Mouse (Mus musculus) frontal cortex, adult 2 months (tissue): Measurements from ENCODE around the gene Dhx36. TPM values are rescaled to one million over a fixed set of nuclear protein-coding genes. Genes with fewer than 3 reads are reported as not detected.

Experiments
- DNase-seq, 2 experiments: peaks; one replicate each; pipeline ENCODE4 v3.0.0; 2022; ENCODE audit warnings: low spot score in 1 of 2; ENCODE audit errors: extremely low spot score in 1 of 2
- polyA plus RNA-seq: library from polyadenylated mRNA; depleted of rRNA; stranded (reverse); fragments of >200 nt; gene quantifications from 2 replicates; pipeline ENCODE4 v1.2.3, GENCODE M21; 2012; rRNA removed

Dhx36 gene
- polyA plus RNA-seq, result 40.7 and 42.1 TPM in 2 replicates

DNA sequence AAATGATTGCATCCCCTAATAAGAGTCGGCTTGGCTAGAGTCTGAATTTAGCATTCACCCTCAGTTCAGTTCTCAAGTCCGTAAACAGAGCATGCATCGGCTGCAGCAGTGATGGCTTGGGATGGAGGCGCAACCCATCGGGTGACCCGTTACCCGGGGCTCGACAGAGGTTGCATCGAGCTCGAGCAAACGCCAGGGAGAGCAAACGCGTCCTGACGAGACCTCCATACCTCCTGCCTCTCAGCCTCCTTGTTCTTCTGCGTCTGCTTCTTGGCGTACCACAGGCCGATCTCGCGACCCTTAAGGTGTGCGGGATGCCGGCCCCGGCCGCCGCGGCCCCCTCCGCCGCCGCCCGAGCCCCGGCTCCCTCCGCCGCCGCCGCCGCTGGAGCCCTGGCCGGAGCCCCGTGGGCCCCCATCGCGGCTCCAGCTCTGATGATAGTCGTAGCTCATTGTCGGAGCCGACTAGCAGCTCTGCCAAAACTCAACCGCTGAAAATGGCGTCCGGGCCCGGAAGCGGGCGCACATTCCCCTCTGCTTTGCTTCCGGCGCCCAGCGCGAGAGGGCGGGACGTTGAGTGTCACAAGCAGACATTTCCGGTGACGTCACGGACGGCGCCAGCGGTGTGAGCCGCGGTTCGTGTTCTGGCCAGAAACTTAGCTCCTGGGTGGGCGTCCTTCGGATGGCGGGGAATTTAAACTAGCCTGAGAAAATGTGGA lies at the start of gene Dhx36:
Gene Dhx36, minus strand, starts transcription at position 517 of the 718 bp plus-strand sequence.
- peak; percentile 96 to 99 for DNase-seq

DNA sequence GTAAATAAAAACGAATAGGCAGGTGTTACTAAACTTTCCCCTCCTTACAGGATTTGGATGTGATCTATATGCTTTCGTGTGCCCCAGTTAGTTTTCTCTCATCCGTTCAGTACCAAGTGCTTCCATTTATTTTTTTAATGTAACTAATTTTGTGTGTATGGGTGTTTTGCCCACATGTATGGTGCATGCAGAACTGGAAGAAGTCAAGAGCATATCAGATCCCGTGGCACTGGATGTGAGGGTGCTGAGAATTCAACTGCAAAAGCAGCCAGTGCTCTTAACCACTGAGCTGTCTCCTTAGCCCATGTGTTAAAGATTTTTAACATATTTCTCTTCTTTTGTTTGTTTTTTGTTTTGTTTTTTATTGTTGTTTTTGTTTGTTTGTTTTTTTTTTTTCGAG lies 20.8 kb upstream of the Dhx36 start:
- DNase-seq, result no peak

DNA sequence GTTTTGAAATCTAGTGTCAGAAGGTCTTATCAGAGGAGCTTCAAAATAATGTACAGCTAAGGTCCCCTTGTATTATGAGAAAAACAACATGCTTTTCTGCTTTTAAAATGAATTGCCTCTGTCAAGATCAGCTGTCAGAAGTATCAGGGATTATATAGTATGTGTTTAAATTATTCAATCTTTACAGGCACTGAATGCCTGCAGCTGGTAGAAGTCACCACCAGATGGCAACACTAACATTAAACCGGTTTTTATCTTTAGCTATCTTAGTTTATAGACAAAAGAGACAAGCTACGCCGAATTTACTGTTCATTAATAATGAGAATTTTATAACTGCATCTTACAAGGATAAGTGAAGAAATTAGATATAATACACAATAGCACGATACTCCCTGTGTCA lies 20.4 kb upstream of the Dhx36 start:
- peak in 1 of 2 experiments; percentile 76 for DNase-seq

DNA sequence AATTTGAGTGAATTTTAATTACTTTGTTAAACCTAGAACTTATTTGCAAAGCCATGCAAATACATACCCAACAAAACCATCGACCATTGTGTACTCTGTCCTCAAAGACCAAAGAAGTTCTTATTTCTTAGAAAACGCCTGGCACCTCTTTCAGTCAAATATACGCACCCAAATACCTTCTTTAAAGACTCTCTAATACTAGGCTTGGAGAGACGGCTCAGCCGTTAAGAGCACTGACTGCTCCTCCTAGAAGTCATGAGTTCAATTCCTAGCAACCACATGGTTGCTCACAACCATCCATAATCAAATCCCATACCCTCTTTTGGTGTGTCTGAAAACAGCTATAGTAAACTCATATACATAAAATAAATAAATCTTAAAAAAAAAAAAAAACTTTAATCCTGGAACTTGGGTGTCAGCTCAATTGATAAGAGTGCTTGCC lies 423 bp upstream of the Dhx36 start:
- DNase-seq, result no peak

DNA sequence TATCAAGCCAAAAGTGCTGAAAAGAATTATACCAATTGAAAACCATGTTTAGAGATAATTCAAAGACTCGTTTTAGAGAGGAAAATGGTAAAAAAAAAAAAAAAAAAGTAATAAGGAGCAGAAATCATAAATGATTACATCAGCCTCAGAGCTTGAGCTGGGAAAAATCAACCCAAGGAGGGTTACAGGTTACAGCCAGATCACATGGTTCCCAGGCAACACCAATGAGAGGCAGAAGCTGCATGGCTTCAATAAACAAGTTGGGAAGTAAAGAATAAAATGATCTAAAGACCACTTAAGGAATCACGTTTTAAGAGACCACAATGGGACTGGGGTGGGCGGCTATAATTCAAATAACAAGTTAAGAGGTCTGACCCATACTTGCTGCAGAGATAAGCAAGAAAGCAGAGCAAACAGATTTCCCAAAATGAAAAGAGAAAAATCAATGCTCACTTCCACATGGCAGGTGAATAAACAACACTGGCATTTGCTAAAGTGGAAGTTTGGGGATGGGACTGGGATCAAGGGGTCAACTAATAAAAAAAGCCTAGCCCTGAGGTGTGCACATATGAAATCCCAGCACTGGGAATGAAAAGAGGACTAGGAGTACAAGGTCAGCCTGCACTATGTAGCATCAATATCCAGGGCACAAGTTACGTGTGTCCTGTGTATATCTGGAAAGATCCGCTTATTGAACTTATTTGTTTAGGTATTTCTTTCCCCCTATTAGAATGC lies 1.5 kb downstream of the Dhx36 start:
- no peak for DNase-seq

DNA sequence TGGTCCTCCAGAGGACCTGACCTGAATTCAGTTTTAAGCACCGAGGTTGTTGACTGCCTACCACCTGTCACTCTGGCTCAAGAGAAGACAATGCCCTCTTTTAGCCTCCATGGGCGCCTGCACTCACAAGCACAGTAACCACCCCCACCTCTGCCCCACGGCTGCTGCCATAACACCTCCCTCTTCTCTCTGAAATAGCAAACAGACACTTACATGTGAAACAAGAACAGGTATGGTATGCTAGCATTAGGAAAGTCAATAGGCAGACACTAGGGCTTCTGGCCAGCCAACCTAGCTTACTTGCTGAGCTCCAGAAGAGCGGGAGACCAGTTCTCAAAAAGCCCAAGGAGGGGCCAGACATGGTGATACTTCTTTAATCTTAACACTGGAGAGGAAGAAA lies 7.5 kb downstream of the Dhx36 start:
- DNase-seq, result no peak

DNA sequence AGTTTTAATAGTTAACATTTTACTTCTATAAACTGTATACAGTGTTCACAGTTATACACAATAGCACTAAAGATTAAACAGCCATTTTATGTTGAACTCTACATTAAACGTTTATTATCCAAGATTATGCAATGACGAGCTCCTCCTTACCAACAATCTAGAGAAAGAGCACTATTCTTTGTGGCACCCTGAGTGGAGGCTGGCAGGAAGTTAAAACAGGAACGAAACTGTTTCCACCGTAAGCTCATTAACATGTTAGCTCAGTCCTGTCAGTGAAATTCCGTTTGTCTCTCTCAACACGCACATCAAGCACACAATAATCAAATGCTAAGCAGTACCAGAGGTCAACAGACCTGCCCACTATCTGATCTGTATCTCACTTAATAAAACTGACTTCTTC lies 14.2 kb downstream of the Dhx36 start:
- no peak for DNase-seq

DNA sequence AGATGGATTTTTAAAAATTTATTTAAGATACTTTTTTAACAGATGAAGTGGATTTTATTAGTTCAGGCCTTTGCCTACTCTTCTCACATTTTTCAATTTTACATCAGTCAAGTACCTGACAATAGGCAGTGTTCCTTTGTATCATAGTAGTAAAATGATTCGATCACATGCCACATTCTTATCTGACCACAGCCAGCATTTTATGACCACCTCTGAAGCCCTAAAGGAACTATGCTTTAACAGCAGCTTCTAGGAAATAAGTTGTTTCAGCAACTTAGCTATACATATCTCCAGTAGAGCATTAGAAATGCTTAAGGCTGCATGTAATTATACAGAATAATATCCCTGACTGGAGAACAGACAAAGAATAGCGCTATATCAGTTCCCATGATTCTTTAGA lies 22.5 kb downstream of the Dhx36 start:
- no peak for DNase-seq

DNA sequence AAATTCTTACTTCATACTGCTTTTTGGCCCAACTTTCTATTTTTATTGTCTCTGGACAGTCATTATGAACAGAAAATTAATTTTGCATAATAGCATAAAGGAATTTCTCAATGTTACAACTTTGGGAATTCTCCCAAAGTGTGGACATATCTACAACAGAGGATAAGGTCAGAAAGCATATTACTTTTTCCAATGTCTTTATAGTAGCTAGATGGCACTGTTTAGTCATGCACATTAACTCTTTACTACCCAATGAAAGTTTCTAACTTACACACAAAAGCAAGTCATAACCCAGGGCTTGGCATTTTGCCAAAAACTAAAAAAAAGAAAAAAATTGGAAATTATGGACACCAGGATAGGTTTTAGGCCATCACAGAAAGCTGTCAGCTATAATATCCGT lies 36.6 kb downstream of the Dhx36 start:
- DNase-seq, result no peak

DNA sequence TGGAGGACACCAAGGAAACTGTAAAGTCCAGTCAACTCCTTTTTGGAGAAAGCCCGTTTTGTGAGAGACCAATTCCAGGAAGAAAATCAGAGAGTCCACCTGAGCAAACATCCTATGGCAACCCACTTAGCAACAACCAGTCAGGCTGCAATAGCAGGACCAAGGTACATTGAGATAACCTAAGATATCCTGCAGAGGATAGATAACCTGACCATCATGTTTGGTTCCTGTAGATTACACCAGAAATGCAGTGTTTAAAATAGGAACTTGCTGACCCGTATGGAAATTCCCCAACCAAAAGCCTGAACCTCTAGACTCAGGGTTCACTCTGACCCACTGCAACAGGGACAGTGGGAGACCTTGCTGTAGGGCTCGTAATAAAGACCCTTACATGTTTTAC lies 42.5 kb downstream of the Dhx36 start:
- DNase-seq, result no peak

DNA sequence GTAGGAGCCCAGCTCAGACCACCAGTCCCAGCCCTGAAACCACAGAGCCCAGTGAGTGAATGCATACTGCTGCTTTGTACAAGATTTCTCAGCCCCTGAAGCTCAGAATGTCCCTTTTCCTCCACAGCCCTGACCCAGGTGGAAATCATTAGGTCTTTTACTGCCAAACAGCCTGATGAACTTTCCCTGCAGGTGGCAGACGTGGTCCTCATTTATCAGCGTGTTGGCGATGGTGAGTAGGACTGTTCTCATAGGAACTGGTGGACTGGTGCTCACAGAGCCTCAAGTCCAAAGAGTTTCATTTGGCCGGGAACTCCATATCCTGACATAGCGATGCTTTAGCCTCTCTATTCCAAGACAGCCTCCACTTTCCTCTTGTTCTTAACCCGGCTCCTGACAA lies 47.3 kb downstream of the Dhx36 start:
- no peak for DNase-seq

DNA sequence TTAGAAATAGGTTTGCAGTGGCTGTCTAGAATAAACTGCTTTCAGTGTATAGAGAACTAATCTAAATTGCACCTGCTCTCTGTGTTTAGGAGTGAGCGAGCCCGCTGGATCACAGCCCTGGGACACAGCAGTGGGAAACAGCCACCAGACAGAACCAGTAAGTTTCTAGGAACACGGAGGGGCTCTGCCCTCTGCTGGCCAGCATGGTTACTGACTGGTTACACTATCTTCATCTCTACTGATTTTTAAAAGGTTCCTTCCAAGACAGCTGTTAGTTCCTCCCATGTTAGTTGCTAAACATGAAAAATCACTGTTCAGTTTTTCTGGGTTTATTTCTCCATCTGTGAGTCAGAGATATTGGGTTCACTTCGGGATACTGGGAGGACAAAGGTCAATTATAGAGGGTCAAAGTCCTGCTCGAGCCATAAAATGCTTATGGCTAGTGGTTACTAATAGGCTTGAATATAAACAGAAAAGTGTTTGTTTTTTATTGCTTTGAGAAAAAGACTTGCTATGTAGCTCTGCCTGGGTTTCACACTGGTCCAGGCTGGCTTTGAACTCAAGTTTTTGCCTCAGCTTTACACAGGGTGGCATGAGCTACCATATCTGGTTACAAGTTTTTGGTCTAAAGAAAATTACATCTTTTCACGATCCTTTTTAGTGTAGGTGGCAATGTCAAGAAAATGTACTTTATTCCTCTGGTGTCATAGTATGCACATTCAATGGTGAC lies 48.4 kb downstream of the Dhx36 start:
- peak; percentile 23 to 84 for DNase-seq

DNA sequence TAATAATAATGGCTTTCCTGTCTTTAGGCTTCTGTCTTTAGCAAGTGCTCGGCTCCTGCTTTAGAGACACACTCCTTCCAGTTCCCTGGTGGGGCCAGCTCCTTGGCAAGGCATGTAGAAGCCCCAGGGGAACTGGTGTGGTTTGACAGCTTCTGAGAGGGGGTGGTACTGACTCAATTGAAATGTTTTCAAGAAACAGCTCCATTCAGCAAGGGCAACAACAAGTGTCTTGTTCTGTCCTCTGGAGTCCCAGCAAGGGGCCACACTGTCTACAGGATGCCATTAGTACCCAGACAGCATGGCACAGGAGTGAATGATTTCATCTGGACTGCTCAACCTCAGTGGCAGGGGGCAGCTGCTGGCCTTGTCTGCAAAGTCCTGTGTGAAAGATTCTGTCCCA lies 51.0 kb downstream of the Dhx36 start:
- peak; percentile 33 to 49 for DNase-seq

DNA sequence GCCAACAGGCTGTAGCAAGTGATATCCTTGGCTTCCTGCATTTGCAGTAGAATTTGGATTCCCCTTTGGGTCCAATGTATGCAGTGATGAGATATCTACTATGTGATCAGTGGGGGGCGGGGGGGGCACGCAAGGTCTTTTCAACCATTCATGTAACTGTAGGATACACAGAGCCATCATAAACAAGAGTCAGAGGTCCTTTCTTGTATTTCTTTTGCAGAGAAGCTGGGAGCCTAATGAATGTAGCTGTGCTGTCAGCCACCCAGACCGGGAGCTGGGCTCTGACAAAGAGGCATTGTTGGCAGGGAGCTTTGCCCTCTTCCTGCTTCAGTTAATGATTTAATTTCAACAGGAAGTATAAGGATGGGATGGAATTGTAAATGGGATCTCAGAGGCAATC lies 52.7 kb downstream of the Dhx36 start:
- peak in 1 of 2 experiments; percentile 25 for DNase-seq

DNA sequence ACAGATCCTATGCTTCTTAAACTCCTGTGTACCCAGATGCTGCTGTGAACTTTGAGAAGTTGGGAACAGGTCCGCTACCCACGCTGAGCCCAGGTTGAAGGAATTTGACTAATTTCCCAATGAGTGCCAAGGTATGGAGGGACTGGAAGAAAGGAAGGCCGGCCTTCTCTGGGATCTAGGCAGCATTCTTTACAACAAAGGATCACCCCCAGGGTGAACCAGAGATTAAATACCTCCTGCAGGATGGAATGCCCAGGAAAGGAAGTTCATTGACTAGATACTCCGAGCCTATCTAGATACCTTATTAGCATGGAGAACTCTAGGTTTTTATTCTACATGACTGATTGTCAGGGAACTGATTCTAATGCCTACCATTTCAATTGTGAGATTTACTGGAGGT lies 53.8 kb downstream of the Dhx36 start:
- no peak for DNase-seq

DNA sequence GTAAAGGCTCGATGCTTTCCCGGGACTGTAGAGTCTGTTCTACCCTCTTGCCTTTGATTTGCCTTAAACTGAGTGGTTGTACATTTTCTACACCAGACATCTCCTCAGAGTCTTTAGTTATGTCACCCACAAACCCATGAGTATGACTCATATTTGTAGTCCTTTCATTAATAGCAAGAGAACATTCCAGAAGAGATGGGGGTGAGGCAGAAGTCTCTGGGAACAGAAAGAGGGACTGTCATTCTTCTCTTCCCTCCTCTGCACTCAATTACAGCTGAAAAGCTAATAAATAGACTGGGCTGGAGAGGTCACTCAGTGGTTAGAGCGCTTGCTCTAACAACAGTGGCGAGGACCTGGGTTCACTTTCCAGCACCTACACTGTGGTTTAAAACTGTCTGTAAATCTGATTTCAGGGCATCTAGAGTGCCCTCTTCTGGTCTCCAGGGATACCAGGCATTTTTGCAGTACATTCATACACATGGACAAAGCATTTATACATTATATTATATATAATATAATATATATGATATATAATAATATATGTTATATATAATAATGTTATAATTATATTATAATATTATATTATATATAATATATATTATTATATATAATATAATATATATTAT lies 56.8 kb downstream of the Dhx36 start:
- no peak for DNase-seq

DNA sequence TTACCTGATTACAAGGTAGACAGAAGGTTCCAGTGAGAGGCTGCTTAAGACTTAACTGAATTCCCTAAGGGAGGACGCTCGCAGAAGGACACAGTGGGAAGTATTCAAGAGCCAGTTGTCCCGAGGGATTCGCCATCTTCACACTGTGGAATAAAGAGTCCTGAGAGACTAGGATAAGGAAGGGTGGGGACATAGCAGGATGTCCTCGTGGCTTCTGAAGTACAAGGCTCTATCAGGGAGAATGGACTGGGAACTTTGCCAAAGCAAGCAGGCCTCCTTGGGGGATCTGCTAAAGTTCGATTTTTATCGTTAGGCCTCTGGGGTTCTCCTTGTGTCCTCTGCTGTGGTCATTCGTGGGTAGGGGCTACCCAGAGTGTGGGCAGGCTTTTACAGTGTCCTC lies 59.7 kb downstream of the Dhx36 start:
- DNase-seq, result no peak

DNA sequence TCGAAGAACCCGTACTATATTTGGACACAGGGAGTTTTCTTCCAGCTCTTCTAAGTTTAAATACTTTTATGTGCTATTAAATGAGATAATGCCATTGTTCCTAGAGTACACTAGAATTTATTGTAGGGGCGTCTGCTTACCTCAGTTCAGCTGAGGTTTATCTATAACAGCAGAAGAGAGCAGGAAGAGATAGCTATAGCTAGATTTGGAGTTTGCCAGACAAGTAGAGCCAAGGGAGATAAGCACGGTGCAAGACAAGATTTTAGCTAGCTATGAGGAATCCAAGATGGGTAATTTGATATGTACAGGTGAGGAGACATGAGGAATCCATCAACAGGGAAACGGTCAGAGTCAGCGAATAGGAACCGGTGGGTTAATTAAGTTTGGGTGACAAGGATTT lies 60.5 kb downstream of the Dhx36 start:
- no peak for DNase-seq

DNA sequence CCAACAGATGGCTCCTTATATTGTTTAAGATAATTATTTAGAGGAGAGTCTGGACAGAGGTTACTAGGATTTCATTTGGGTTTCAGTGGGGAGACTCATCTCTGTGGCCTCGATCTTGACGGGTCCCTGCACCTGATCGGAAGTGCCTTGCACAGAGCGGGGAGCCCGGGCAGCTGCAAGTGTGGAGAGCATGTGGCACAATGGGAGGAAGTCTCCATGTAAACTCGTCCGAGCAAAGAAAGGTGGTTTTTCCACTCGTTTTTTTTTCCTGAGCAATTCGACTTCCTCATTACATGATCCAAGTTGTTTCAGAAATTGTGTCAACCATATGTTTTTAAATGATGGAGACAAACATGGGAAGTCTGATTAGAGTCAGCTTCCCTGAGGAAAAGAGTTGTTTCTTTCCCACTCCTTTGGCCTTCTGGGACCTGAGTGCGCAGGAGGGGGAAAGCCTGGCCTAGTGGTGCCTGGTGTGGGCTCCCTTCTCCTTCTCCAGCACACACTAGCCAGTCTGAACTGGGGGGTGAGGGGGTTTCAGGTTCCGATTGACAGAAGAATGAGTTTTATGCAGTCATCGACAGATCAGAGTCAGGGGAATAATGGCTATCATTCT lies 63.1 kb downstream of the Dhx36 start:
- DNase-seq, result no peak

DNA sequence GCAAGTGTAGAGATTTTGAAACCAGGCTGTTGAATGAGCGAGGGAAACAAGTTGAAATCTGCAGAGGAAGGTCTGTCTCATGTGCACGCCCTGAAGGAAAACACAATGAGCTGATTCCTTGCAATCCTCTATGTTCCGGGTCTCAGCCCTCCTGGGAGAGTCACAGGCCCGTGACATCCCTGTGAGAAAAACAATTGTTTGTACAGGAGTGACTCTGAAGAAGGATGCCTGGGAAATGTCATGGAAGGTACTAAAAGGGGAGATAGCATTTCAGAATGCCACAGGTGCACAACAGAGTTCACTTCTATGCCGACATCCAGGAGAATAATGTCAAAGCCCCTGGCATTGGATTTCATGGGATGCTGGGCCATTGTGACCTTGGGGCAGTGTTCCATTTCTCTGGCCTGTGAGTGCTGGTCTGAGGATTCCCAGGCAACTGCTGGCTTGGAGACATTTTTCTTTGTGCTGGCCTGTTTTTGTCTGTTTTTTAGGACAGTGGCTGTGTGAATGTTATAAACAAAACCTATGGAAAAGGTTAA lies 66.3 kb downstream of the Dhx36 start:
- DNase-seq, result no peak
